Mouse (Mus musculus) adrenal gland, postnatal 25 days (tissue): Measurements from ENCODE around the gene Snx30. TPM values are rescaled to one million over a fixed set of nuclear protein-coding genes. Genes with fewer than 3 reads are reported as not detected.

Experiments used
- DNase-seq: peaks from one replicate; pipeline ENCODE4 v3.0.0; 2021; ENCODE audit warnings: mixed read lengths
- total RNA-seq: library from RNA; stranded (reverse); gene quantifications from 2 replicates; pipeline ENCODE4 v1.2.3, GENCODE M21; 2021

Gene Snx30
- total RNA-seq, 1 experiment from 2014 or later = 6.7 TPM

- no peak for DNase-seq
Measured at GRCm38 (mm10) chr4:59873240-59873639, 67.6 kb downstream of the Snx30 start.

DNA sequence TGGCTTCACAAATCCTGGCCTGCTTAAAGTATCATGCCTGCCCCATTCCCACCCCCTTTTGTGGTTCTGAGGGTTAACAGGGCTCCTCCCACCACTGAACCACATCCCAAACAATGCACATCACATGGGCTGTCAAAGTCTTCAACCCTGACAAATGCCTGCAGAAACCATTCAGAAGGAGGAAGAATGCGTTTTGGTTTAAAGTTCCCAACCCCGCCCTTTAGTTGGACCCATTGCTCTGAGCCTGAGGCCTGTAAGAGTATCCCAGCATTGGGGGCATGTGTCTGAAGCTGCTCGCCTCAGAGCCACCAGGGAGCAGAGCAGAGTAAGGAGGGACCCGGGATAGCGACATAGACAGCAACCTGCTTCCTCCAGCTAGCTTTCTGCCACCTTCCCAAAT, 68.2 kb downstream of the Snx30 start:
- DNase-seq = no peak

GRCm38 (mm10) chr4:59876570-59876969, 70.9 kb downstream of the Snx30 start:
- DNase-seq = no peak

- no peak for DNase-seq
Measured at GRCm38 (mm10) chr4:59877025-59877424, 71.4 kb downstream of the Snx30 start.

- DNase-seq = no peak
Measured at GRCm38 (mm10) chr4:59878595-59878994, 73.0 kb downstream of the Snx30 start.

GRCm38 (mm10) chr4:59879444-59879843, 73.8 kb downstream of the Snx30 start:
- no peak for DNase-seq

DNA sequence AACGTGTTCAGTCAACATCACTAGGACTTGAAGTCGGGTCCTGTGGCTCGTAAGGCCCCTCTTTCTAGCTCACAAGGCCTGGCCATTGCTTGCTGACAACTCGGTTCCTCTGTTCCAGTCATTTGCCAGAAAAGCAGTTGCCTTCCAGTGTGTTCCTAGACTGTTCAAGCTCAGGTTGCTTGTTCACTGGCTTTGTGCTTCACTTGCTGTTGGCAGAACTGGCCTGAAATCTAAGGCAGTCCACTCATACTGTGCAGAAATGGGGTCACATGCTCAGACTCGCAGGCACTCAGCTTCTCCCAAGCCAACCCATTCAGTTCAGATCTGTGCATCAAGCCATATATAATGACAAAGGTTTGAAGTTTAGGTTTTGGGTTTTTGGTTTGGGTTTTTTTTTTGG, 75.1 kb downstream of the Snx30 start:
- DNase-seq = no peak

DNA sequence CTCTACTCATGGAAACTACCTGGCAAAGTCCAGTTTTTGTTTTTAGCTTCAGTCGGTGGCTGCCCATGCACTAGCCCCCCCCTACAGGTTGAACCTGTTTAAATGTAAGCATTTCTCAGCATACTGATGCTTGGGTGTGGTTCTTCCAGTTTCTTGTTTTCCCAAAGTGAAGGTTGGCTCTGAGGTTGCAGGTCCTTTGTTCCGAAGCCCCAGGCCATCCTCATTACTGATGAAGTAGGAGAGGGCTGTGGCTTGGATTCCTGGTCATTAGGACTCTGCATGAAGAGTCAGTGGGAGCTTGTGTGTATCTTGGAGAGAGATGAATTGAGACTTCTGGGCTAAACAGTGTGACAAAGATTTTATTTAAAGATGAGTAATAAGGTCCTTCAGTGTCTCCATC, 75.6 kb downstream of the Snx30 start:
- DNase-seq = no peak

GRCm38 (mm10) chr4:59884136-59884696, 78.6 kb downstream of the Snx30 start:
- DNase-seq = no peak

- no peak for DNase-seq
Measured at GRCm38 (mm10) chr4:59886281-59886680, 80.6 kb downstream of the Snx30 start.

- no peak for DNase-seq
Measured at GRCm38 (mm10) chr4:59887011-59887410, 81.4 kb downstream of the Snx30 start.

DNA sequence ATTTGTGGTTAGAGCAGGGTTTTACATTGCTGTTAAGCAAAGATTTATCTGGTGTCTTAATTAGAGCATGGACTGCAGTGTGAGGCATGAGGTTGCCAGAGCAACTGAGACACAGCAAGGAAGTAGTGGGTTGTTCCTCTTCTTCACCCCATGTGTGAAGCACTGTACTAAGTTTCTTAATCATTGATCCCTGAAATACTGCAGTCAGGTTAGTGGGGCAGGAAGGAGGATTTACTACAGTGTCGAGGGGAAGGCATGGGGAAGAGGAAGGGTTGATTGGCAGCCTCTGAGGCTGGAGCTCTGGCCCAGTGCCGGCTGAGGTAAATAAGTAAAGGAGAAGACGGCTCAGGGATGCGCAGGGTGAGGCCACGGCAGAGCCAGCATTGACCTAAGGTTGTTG, 82.4 kb downstream of the Snx30 start:
- DNase-seq = no peak

GRCm38 (mm10) chr4:59890086-59890600, 84.5 kb downstream of the Snx30 start:
- no peak for DNase-seq

DNA sequence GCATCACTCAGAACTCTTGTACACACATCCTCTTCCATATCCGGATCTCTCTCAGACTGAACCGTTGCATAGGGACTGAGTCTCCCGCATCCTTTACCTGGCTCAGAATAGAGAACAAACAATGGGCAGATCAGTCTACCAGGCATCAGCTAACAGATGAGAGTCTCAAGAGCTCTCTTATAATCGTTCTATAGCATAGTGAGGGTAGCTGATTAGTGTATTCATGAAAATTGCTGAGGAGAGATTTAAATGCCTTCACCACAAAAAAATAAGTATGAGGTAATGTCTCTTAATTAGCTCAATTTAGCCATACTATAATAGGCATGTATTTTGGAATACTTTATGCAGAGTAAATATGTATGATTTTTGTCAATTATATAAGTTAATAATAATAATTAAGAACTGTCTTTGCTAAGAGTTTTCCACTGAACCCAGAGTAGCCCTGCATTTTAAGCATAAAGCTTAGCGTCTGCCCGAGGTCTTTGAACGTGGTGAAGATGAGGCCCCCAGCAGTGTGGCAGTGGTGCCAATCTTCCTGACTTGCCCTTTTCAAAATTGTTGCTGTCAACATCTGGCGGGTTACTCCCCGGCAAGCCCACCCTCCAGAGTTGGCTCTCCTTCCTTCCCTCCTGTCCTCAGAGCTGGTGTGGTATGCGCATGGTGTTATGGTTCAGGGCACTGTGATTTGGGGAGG, 86.2 kb downstream of the Snx30 start:
- DNase-seq = no peak

- DNase-seq = no peak
Measured at GRCm38 (mm10) chr4:59892731-59893130, 87.1 kb downstream of the Snx30 start.

GRCm38 (mm10) chr4:59894415-59894814, 88.8 kb downstream of the Snx30 start:
- no peak for DNase-seq

DNA sequence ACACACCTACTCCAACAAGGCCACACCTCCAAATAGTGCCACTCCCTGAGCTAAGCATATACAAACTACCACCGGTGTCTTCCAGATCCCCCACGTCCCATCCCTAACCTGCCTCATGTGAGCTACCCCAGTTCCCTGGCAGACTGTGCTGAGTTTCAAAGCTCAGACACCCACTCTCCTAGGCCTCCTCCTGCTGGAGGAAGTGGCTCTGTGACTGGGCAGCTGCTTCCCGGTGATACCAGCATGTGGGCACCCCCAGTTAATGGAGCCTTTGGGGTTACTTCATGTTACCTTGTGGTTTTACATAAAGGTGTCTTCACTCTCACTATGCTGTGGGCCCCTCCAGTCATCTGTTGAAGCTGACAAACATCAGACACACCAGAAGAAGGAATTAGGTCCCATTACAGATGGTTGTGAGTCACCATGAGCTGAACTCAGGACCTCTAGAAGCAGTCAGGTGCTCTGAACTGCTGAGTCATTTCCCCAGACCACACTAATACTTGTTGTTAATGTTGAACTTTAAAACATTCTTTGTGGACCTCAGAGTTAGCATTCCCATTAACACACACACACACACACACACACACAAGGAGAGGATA, 89.4 kb downstream of the Snx30 start:
- no peak for DNase-seq

GRCm38 (mm10) chr4:59896000-59896399, 90.4 kb downstream of the Snx30 start:
- DNase-seq = no peak

DNA sequence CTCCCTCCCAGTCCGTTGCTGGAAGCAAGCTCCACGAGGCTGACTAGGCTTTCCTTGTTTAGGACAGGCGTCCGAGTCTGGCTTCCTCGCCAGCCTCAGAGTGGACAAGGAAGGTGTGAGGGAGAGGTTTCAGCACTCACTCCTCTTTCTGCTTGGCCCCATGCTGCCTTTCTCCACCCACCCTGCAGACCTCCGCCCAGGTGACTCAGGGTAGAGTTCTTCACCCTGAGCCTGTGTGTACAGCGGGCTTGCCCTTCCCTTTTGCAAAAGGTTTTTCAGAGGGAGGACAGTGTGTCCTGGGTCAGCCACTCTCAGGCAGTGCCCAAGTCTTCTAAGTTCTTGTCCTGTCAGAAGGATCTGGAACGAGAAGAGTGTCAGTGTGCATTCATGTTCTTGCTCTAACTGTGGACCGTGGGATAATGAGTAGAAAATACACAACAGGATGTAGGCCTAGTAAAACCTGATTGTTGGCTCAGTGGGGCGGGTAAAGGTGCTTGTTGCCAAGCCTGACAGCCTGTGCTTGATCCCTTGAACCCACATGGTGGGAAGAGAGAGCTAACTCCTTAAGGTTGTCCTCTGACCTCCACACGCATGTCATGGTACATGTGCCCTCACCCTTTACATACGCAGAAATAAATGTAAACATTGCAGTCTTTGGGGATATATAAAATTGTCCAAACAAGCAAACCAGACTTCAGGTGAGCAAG, 92.3 kb downstream of the Snx30 start:
- DNase-seq = no peak

GRCm38 (mm10) chr4:59898521-59898919, 92.9 kb downstream of the Snx30 start:
- DNase-seq = no peak

DNA sequence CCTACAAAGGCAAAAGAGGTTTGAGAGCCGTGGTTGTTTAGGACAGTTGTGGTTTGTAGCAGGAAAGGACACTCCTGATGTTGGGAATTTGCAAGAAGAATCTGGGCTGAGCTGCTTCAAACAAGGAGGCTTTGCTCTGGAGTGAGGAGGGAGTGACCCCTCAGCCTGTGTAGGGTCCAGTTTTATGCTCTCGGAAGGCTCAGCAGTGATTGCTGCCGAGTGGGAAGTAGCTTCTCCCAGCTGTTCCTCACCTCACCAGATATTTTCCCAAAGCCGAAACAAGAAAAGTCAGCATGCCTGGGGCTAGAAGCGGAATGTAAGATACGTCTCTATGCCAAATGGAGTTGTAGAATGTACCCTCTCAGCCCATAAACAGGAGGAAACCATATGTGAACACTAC, 96.2 kb downstream of the Snx30 start:
- no peak for DNase-seq

- no peak for DNase-seq
Measured at GRCm38 (mm10) chr4:59902547-59902946, 96.9 kb downstream of the Snx30 start.

DNA sequence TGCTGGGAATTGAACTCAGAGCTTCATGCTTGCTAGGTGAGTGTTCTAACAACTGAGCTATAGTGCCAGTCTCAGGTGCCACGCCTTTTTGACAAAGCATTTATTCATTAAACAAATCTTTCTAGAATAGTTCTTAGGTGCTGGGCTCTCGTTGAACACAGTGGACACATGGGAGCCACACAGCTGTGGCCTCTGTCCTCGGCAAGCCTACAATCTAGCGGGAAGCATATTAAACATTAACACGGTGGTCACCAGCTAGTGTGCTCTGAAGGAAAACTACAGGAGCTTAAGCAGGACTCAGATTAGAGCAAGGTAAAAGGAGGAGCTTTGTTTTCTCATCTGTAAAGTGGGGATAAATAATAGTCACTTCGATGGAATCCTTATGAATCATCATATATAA, 101.5 kb downstream of the Snx30 start:
- no peak for DNase-seq
